Mouse (Mus musculus): ENCODE measurements around the gene Pcbp2.

GRCm38 (mm10) chr15:102432046-102432445 lies 38.3 kb upstream of the Pcbp2 start:
- TF ChIP-seq POLR2A (IDR thresholded peaks at IDR 0.05; ENCODE audit: borderline replicate concordance, insufficient read depth, low read length) (no peak), CTCF (IDR thresholded peaks at IDR 0.05; ENCODE audit: borderline replicate concordance, insufficient read depth, low read depth, low read length) (no peak)
